Mouse (Mus musculus): Measurements from ENCODE around the gene Anxa1. TPM values are rescaled to one million over a fixed set of nuclear protein-coding genes. Genes with fewer than 3 reads are reported as not detected.

The Anxa1 gene
- total RNA-seq, 2 experiments from 2014 or later, result 8.8 to 30.3 TPM

DNA sequence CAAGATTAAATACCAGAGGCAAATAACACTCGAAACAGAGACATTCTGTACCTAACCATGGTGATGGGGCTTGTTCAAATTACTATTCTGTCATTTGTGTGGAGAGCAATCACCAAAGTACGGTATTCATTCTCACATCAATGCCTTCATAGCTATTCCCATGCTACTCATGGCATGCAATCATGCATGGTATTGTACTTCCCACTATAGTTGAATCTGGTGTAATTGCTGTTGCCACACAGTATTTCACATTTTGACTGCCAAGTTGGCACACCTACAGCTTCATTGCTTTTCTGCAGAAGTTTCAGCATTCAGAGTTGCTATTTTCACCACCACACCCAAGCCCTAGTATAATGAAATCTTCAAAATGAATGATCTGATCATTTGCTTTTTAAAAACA lies 4.4 kb downstream of the Anxa1 start:
- ATAC-seq (replicated peaks; ENCODE audit: low FRiP score, low TSS enrichment, poor library complexity, severe bottlenecking), result no peak

DNA sequence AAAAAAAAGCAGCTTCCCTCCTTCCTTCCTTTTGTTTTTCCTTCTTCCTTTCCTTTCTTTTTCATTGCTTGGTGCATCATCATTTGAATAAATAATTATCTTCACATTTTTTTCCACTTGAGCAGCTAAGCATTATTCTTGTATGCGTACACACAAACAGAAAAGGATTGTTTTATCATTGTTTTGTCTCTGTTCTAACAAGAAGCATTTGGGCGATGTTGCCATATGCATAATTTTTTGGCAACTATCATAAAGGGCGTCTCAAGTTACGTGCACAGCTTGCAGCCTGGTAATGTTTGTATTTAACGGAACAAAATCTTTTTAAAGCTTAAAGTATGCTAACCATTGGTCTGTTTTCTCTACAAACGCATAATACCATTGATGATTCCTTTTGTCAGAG lies 5.1 kb downstream of the Anxa1 start:
- no peak for ATAC-seq (replicated peaks; ENCODE audit: low FRiP score, low TSS enrichment, poor library complexity, severe bottlenecking)

DNA sequence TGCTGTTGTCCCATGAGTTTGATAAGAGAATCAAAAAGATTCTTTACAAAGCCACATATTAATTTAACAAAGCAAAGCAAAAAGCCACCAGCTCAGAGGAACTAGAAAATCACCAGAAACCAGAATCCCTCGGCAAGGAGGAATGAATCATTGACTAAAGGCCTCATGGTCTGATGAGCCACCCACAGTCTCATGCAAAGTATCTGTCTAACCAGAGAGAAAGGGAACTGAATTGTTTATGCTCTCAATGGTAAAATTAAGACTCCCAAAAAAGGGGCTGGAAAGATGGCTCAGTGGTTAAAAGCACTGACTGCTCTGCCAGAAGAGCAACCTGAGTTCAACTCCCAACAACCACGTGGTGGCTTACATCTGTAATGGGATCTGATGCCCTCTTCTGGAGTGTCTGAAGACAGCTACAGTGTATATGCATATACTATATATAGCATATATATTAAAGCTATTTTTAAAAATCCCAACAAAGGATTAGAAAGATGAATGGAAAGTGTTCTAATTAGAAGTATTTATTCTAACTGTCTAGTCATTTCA lies 9.5 kb downstream of the Anxa1 start:
- no peak for ATAC-seq (replicated peaks; ENCODE audit: low FRiP score, low TSS enrichment, poor library complexity, severe bottlenecking)

DNA sequence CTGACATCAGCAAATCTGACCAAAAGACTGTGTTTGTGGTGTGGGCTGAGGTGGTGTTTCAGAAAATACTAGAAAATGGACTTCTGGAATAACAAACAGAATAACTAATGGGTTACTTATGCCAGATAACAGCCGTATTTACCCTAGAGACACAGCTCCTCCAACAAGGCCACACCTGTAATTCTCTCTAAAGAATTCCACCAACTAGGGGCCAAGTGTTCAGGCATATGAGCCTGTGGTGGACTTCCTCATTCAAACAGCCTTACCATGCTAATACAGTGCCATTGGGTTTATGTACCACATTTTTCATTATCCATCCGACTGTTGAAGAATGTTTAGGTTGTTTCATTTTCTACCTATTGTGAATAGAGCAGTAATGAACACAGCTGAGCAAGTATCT lies 20.6 kb downstream of the Anxa1 start:
- no peak for ATAC-seq (replicated peaks; ENCODE audit: low FRiP score, low TSS enrichment, poor library complexity, severe bottlenecking)

DNA sequence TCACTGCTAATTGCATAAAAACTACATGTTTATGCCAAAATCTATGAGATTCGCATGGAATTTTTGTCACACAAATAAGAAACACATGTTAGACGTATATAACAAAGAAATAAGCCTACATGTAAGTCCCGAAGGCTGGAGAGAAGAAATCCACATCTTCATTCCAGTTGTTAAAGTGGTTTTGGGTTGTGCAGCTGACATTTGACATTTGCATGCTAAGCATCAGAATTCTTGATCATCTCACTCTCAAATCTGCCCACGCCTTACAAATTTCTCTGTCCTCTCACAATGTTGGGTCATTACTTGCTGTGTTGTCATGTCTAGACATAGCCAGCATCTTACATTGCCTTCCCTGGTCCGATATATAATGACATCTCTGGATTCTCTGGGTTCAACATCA lies 24.2 kb downstream of the Anxa1 start:
- ATAC-seq (replicated peaks; ENCODE audit: low FRiP score, low TSS enrichment, poor library complexity, severe bottlenecking), result no peak

DNA sequence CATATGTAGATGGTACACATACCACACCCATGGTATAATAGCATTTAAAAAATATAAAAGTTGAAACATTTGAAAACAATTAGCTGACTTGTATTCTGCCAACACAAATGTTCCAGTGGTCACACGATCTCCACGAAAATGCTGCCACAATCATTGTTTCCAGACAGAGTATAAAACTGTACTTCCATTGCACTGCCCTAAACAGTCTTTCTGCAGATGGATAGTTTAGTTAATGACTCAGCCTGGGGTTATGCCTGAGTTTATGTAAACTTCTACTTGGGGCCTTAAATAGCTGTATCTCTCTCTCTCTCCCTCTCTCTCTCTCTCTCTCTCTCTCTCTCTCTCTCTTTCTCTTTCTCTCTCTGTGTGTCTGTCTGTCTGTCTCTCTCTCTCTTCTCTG lies 24.7 kb downstream of the Anxa1 start:
- no peak for ATAC-seq (replicated peaks; ENCODE audit: low FRiP score, low TSS enrichment, poor library complexity, severe bottlenecking)

DNA sequence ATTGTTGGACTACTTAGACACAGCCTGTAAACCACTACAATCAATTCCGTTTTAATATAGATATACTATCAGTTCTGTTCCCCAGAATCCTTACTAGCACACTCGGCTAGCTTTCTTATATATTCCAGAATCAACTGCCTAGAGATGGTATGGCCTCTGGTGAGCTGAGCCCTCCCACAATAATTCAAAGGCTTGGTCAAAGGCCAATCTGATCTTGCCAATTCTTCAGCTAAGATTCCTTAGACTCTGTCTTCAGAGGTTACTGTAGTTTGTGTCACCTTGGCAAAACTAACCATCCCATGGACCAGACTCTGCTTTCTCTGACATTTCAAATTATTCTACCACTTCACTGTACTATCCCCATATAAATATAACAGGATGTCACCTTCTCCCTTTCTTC lies 25.4 kb downstream of the Anxa1 start:
- 0 out of 2 replicates have a peak, but pooled peaks have one; percentile 10 for ATAC-seq (replicated peaks; ENCODE audit: low FRiP score, low TSS enrichment, poor library complexity, severe bottlenecking)

DNA sequence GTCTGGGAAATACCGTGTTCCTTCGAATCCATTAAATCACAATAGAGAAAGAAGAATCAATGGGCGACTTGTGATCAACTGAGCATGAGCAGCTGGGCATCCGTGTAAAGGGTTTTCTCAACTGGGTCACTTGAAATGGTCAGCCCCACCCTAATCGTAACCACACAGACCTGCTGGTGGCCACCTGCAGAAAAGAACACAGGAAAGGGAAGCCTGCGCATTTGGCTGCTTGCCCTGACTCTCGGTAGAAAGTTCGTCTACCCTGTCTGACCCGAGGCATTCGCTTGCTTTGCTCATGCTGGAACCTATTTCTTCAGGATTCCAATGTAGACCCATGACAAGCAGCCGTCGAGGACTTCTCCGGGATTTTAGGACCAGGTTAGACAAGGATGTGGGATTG lies 25.8 kb downstream of the Anxa1 start:
- ATAC-seq (replicated peaks; ENCODE audit: low FRiP score, low TSS enrichment, poor library complexity, severe bottlenecking), result peak; percentile 26; the same call in 1 of the 2 replicates

DNA sequence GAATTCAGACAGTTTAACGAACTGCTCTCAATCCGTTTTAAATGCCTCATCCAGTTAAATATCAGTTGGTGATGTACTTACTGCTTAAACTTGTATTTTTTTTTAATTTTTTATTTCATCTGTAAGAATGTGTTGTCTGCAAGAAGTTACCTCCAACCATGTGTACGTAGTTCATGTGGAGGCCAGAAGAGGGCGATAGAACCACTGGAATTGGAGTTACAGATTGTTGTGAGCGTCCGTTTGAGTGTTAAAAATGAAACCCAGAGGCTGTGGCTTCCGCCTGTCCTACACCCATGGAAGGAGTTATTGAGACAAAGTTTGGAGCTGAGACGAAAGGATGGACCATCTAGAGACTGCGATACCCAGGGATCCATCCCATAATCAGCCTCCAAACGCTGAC lies 27.5 kb downstream of the Anxa1 start:
- ATAC-seq (replicated peaks; ENCODE audit: low FRiP score, low TSS enrichment, poor library complexity, severe bottlenecking), result no peak; the same call in 1 of the 2 replicates

DNA sequence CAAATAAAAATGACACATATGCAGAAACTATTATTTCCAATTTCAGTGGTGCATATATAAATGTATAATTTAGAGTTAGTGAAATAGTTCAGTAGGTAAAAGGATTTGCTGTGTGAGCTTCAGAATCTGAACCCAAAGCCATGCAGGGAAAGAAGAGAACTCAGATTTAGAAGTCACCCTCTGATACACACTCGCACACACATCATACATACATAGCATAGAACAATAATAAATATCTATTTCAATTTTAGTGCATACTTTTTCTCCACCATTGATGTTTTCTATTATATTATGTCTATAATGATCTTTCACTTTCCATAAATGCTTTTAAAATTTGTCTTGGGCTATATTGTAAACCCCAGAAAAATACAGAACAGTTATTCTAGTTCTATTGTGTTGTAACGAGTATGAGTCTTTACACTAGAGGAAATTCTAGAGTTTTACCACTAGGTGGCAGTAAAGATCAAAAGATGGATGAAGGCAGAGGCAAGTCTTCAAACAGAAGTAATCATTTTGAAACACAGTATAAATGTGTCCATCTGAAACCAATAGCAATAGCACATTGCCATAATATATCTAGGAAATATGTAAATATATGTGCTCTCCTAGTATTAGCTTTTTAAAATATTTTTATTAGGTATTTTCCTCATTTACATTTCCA lies 28.7 kb downstream of the Anxa1 start:
- peak; percentile 87 for ATAC-seq (replicated peaks; ENCODE audit: low FRiP score, low TSS enrichment, poor library complexity, severe bottlenecking)

DNA sequence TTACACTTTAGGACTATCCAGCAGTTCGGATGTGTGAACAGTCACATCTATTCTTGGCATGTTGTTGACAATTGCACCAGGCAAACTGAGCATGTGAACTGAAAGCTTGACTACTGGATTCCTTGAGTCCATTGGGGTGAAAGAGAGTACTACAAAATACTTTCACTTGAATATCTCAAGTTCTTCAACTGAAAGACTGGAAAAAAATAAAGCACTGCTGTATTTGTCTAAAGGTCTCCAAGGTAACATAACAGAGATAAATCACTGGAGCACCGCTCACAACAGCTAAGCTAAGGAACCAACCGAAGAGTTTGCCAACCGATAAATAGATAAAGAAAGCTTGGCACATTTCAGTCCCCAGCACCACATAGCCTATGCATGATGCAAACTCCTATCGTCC lies 32.1 kb downstream of the Anxa1 start:
- no peak for ATAC-seq (replicated peaks; ENCODE audit: low FRiP score, low TSS enrichment, poor library complexity, severe bottlenecking)

DNA sequence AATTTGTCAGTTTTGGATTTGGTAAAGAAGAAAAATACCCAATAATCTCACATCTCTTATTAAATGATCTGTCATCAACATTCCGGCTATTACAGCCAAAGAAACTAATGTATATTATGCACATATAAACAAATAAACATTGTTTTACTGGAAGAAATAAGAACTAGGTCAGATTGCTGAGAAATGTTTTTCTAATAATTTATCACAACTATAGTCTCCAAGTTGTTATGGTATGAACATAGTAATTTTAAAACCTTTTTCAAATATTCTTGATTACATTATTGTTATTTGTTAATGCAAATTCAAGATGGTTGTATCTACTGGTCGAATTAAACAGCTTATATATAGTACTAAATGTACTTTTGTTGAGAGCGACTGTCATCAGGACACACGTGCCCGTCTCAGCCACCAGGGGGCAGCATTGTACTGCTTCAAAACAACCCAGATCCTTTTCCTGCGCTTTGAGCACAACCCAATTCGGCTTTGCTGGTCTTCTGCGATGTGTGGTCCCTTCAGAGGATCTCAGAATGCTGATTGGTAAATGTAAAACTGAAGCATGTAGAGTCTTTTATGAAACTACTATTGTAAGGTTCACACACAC lies 45.3 kb downstream of the Anxa1 start:
- ATAC-seq (replicated peaks; ENCODE audit: low FRiP score, low TSS enrichment, poor library complexity, severe bottlenecking), result peak; percentile 93

DNA sequence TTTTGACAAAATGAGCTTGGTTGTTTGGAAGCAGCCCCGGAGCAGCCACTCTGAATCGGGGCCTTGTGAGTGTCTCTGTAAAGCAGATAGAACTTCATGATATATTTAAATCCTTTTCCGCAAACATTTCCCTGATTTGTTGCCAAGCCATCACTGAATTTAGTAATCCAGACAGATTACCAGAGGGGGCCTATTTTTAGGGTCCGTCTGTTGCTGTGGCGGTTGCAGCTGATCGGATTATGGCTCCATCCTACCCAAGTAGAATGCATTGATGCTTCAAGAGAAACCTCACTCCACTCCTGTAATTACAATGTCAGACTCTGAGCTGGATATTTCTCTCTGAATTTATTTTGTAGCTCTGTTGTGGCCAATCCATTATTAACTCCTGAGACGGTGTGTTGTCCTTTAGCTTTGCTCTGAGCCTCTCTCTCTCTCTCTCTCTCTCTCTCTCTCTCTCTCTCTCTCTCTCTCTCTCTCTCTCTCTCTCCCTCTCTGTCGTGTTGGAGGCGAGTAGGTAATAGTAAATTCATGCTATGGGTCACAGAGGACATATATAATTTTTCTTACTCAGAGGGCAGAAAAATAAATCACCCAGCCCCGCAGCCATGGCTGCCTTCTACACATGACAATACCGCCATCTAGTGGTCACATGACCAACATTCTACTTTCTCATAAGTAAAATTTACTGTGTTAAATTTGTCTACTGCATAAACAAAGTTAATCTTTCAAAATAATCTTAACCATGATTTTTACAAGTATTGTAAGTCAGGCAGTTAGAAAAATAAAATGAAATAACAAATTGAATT lies 46.0 kb downstream of the Anxa1 start:
- peak; percentile 89 for ATAC-seq (replicated peaks; ENCODE audit: low FRiP score, low TSS enrichment, poor library complexity, severe bottlenecking)

DNA sequence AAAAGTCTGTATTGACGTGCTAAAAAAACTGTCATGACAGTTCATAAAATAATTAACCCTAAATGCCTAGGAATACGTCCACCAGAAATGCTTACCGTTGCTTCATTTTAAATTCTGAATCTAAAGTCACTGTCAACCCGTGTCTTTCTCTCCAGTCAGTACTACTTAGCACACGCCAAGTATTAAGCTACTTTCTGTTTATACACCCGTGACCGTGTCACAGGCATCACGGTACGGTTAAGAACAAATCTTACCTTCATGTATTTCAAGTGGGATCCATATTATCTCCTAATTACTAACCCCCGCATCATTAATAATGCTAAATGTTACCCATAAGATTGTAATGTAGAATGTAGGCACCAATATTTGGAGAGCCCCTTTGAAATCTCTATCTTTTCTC lies 46.7 kb downstream of the Anxa1 start:
- no peak for ATAC-seq (replicated peaks; ENCODE audit: low FRiP score, low TSS enrichment, poor library complexity, severe bottlenecking)

Other genes starting within 250 kb of the Anxa1 start
- 60.8 and 69.0 TPM in 2 replicates for gene Aldh1a1, start 101.8 kb upstream of the Anxa1 start, total RNA-seq (2014; fragmentation: Nextera tagmentation)
- gene Aldh1a1, start 101.8 kb upstream of the Anxa1 start, total RNA-seq (2017), result 133 and 184 TPM in 2 replicates